Mouse (Mus musculus) myocyte (in vitro differentiated cells): ENCODE measurements around the gene Rbm19.

Experiments
- E2F4 ChIP-seq: IDR thresholded peaks from one replicate; pipeline ENCODE4 v1.6.1; 2011; ENCODE audit warnings: mild to moderate bottlenecking, control low read depth, moderate library complexity; ENCODE audit not compliant: insufficient read depth
- MAX ChIP-seq: IDR thresholded peaks from one replicate; pipeline ENCODE4 v1.6.1; 2011; ENCODE audit warnings: low read depth, mild to moderate bottlenecking, control low read depth
- MYOD1 ChIP-seq, 3 experiments: IDR thresholded peaks; one replicate each; pipeline ENCODE4 v1.6.1; 2011; ENCODE audit warnings: control low read depth in 2 of 3, low read depth in 2 of 3, mild to moderate bottlenecking in 2 of 3, moderate library complexity in 1 of 3; ENCODE audit not compliant: insufficient read length in 2 of 3, control insufficient read depth in 1 of 3
- MYOG ChIP-seq, 3 experiments: IDR thresholded peaks; one replicate each; pipeline ENCODE4 v1.6.1; 2011; ENCODE audit warnings: control low read depth in 2 of 3, low read depth in 2 of 3, mild to moderate bottlenecking in 2 of 3; ENCODE audit not compliant: insufficient read length in 2 of 3, control insufficient read depth in 1 of 3, insufficient read depth in 1 of 3
- POLR2A ChIP-seq: IDR thresholded peaks from one replicate; pipeline ENCODE4 v1.6.1; 2011; ENCODE audit warnings: low read depth, mild to moderate bottlenecking, control low read depth, moderate library complexity; ENCODE audit not compliant: insufficient read length
- POLR2AphosphoS2 ChIP-seq: IDR thresholded peaks from one replicate; pipeline ENCODE4 v1.6.1; 2011; ENCODE audit warnings: low read depth, control low read depth; ENCODE audit not compliant: insufficient read length
- TCF12 ChIP-seq: IDR thresholded peaks from one replicate; pipeline ENCODE4 v1.6.1; 2011; ENCODE audit warnings: mild to moderate bottlenecking, control low read depth; ENCODE audit not compliant: poor library complexity, insufficient read depth, severe bottlenecking
- USF1 ChIP-seq: IDR thresholded peaks from one replicate; pipeline ENCODE4 v1.6.1; 2011; ENCODE audit warnings: low read depth, mild to moderate bottlenecking, control low read depth, moderate library complexity

DNA sequence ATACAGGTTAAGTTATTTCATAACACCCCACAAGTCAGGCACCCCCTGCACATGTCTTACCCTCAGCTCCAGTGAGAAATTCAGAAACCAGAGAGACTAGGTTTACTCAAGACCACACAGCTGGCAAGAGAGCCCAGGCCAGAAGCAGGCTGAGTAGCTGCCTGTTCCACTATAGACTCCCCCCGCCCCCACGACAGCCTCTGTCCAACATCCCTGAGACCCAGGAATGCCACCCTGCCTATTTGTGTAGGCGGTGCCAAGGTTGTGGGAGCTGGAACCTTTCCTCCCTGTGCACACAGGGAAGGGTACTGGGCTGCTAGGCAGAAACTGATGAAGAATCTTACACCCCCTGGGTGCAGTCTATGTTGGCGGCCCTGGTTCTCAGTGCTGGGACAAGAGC is 91.2 kb downstream of the Rbm19 start:
- no peak for TF ChIP-seq E2F4
- no peak for TF ChIP-seq POLR2A
- no peak for TF ChIP-seq MYOG (IDR thresholded peaks at IDR 0.05; ENCODE audit: control insufficient read depth in 1 of 3, insufficient read depth in 1 of 3, insufficient read length in 2 of 3, low read depth in 2 of 3)
- no peak for TF ChIP-seq POLR2AphosphoS2
- no peak for TF ChIP-seq MAX
- no peak for TF ChIP-seq TCF12
- no peak for TF ChIP-seq MYOD1 (IDR thresholded peaks at IDR 0.05; ENCODE audit: control insufficient read depth in 1 of 3, insufficient read length in 2 of 3, low read depth in 2 of 3)
- TF ChIP-seq USF1: no peak
